Mouse (Mus musculus): ENCODE data around the gene Bcas1. TPM values are rescaled to one million over a fixed set of nuclear protein-coding genes. Genes with fewer than 3 reads are reported as not detected.
"Not testable (repeated sequence)": the region's sequence is repeated elsewhere in the genome, so short reads cannot be mapped to it uniquely, and the experiment has no call there.

Gene Bcas1
- total RNA-seq (2014; fragmentation: Nextera tagmentation) (not detected in 2 replicates), total RNA-seq (2017) (0.61 TPM in 1 of 2 replicates, not detected in the other)

GRCm38 (mm10) chr2:170427704-170428103, at the start of gene Bcas1:
TSS of gene Bcas1 (minus strand) at chr2:170427845.
- ATAC-seq (replicated peaks; ENCODE audit: low FRiP score, low TSS enrichment, poor library complexity, severe bottlenecking): no peak

- ATAC-seq (replicated peaks; ENCODE audit: low FRiP score, low TSS enrichment, poor library complexity, severe bottlenecking): no peak
Observed at GRCm38 (mm10) chr2:170476643-170477042, 49.0 kb upstream of the Bcas1 start.

- peak; percentile 68; the same call in 1 of the 2 replicates for ATAC-seq (replicated peaks; ENCODE audit: low FRiP score, low TSS enrichment, poor library complexity, severe bottlenecking)
Observed at GRCm38 (mm10) chr2:170476215-170476614, 48.6 kb upstream of the Bcas1 start.

- no peak for ATAC-seq (replicated peaks; ENCODE audit: low FRiP score, low TSS enrichment, poor library complexity, severe bottlenecking)
Observed at GRCm38 (mm10) chr2:170475164-170475563, 47.5 kb upstream of the Bcas1 start.

- no peak for ATAC-seq (replicated peaks; ENCODE audit: low FRiP score, low TSS enrichment, poor library complexity, severe bottlenecking)
Observed at GRCm38 (mm10) chr2:170474125-170474524, 46.5 kb upstream of the Bcas1 start.

- no peak for ATAC-seq (replicated peaks; ENCODE audit: low FRiP score, low TSS enrichment, poor library complexity, severe bottlenecking)
Observed at GRCm38 (mm10) chr2:170470591-170470990, 42.9 kb upstream of the Bcas1 start.

- no peak for ATAC-seq (replicated peaks; ENCODE audit: low FRiP score, low TSS enrichment, poor library complexity, severe bottlenecking)
Observed at GRCm38 (mm10) chr2:170469616-170470308, 42.1 kb upstream of the Bcas1 start.

GRCm38 (mm10) chr2:170468009-170468408, 40.4 kb upstream of the Bcas1 start:
- ATAC-seq (replicated peaks; ENCODE audit: low FRiP score, low TSS enrichment, poor library complexity, severe bottlenecking): peak; percentile 80

GRCm38 (mm10) chr2:170464817-170465216, 37.2 kb upstream of the Bcas1 start:
- no peak for ATAC-seq (replicated peaks; ENCODE audit: low FRiP score, low TSS enrichment, poor library complexity, severe bottlenecking)

GRCm38 (mm10) chr2:170461652-170462051, 34.0 kb upstream of the Bcas1 start:
- ATAC-seq (replicated peaks; ENCODE audit: low FRiP score, low TSS enrichment, poor library complexity, severe bottlenecking): no peak

- ATAC-seq (replicated peaks; ENCODE audit: low FRiP score, low TSS enrichment, poor library complexity, severe bottlenecking): no peak
Observed at GRCm38 (mm10) chr2:170459805-170460204, 32.2 kb upstream of the Bcas1 start.

GRCm38 (mm10) chr2:170459183-170459582, 31.5 kb upstream of the Bcas1 start:
- ATAC-seq (replicated peaks; ENCODE audit: low FRiP score, low TSS enrichment, poor library complexity, severe bottlenecking): no peak

- not testable (repeated sequence) for ATAC-seq (replicated peaks; ENCODE audit: low FRiP score, low TSS enrichment, poor library complexity, severe bottlenecking)
Observed at GRCm38 (mm10) chr2:170453809-170454208, 26.2 kb upstream of the Bcas1 start.

GRCm38 (mm10) chr2:170450933-170451332, 23.3 kb upstream of the Bcas1 start:
- peak; percentile 86 for ATAC-seq (replicated peaks; ENCODE audit: low FRiP score, low TSS enrichment, poor library complexity, severe bottlenecking)

- ATAC-seq (replicated peaks; ENCODE audit: low FRiP score, low TSS enrichment, poor library complexity, severe bottlenecking): no peak
Observed at GRCm38 (mm10) chr2:170447651-170448050, 20.0 kb upstream of the Bcas1 start.

- ATAC-seq (replicated peaks; ENCODE audit: low FRiP score, low TSS enrichment, poor library complexity, severe bottlenecking): no peak
Observed at GRCm38 (mm10) chr2:170446843-170447383, 19.3 kb upstream of the Bcas1 start.

GRCm38 (mm10) chr2:170445861-170446260, 18.2 kb upstream of the Bcas1 start:
- ATAC-seq (replicated peaks; ENCODE audit: low FRiP score, low TSS enrichment, poor library complexity, severe bottlenecking): no peak

GRCm38 (mm10) chr2:170442535-170442934, 14.9 kb upstream of the Bcas1 start:
- 0 out of 2 replicates have a peak, but pooled peaks have one; percentile 40 for ATAC-seq (replicated peaks; ENCODE audit: low FRiP score, low TSS enrichment, poor library complexity, severe bottlenecking)

GRCm38 (mm10) chr2:170438782-170439181, 11.1 kb upstream of the Bcas1 start:
- no peak for ATAC-seq (replicated peaks; ENCODE audit: low FRiP score, low TSS enrichment, poor library complexity, severe bottlenecking)

- no peak for ATAC-seq (replicated peaks; ENCODE audit: low FRiP score, low TSS enrichment, poor library complexity, severe bottlenecking)
Observed at GRCm38 (mm10) chr2:170436204-170436603, 8.6 kb upstream of the Bcas1 start.

- ATAC-seq (replicated peaks; ENCODE audit: low FRiP score, low TSS enrichment, poor library complexity, severe bottlenecking): no peak
Observed at GRCm38 (mm10) chr2:170432152-170432551, 4.5 kb upstream of the Bcas1 start.

Data from megakaryocyte-erythroid progenitor cell, adult 5-6 weeks (primary cell).